Mouse (Mus musculus) lung, postnatal 0 days (tissue): ENCODE measurements around the gene Meiob.

Experiments
- CTCF ChIP-seq: IDR thresholded peaks from 2 replicates; pipeline ENCODE4 v1.5.1; 2016; ENCODE audit warnings: antibody characterized with exemption, mild to moderate bottlenecking
- EP300 ChIP-seq: IDR thresholded peaks from 2 replicates; pipeline ENCODE4 v1.6.1; 2016; ENCODE audit warnings: antibody characterized with exemption, mild to moderate bottlenecking, control low read depth

DNA sequence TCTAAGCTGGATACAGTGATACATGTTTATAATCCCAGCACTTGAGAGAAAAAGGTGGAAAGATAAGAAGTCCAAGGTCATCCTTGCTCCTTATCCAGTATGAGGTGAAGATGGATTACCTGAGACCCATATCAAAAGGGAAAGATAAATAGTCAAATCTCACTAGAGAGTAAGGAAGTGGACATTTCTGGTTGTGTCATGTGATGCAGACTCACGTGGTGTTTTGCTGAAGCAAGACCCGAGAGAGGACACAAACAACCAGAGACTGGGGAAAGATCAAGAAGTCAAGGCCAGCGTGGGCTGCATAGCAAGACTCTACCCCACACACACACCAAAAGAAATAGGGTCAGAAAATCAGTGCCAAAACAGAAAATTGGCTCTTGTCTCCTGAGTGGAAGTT lies 7.1 kb upstream of the Meiob start:
- TF ChIP-seq EP300 (no peak), CTCF (no peak)
